Mouse (Mus musculus) cortical plate, adult 2 months (tissue): Measurements from ENCODE around the gene Cst7.

Source experiments
- CTCF ChIP-seq: fragments of 200-500 bp; IDR thresholded peaks from 2 replicates; pipeline ENCODE4 v1.5.1; 2011; ENCODE audit warnings: mild to moderate bottlenecking, control low read depth, low read length; ENCODE audit not compliant: insufficient read depth; ENCODE audit errors: extremely low read depth
- POLR2A ChIP-seq: fragments of 200-500 bp; IDR thresholded peaks from 2 replicates; pipeline ENCODE4 v1.6.1; 2011; ENCODE audit warnings: mild to moderate bottlenecking, low read length, control low read depth; ENCODE audit not compliant: insufficient read depth; ENCODE audit errors: extremely low read depth

- TF ChIP-seq POLR2A (no peak), CTCF (peak; percentile 70; the same call in 1 of the 2 replicates)
Observed at GRCm38 (mm10) chr2:150608872-150609560, 38.8 kb downstream of the Cst7 start.
